Mouse (Mus musculus) intestine, embryonic 16.5 days (tissue): ENCODE data around the gene Dnah14. TPM values are rescaled to one million over a fixed set of nuclear protein-coding genes. Genes with fewer than 3 reads are reported as not detected.

ENCODE experiments used
- ATAC-seq: fragments of 200-750 bp; cut with Nextera tagmentation; 2 replicates; pipeline ENCODE4 v1.8.0; 2017; ENCODE audit warnings: moderate TSS enrichment, moderate library complexity
- H3K27ac ChIP-seq: fragments of 300-500 bp; sonication (generic); 2 replicates; pipeline ENCODE4 v1.5.1; 2014; ENCODE audit warnings: mild to moderate bottlenecking, low read length
- H3K27me3 ChIP-seq: fragments of 300-500 bp; sonication (generic); replicated peaks from 2 replicates; pipeline ENCODE4 v1.6.1; 2014; ENCODE audit warnings: low read length, control low read depth, mixed read lengths; ENCODE audit not compliant: control insufficient read depth, insufficient read depth
- H3K36me3 ChIP-seq: fragments of 300-500 bp; sonication (generic); 2 replicates; pipeline ENCODE4 v1.6.1; 2014; ENCODE audit warnings: low read length, control low read depth; ENCODE audit not compliant: control insufficient read depth, insufficient read depth
- H3K4me1 ChIP-seq: fragments of 300-500 bp; sonication (generic); 2 replicates; pipeline ENCODE4 v1.6.1; 2014; ENCODE audit warnings: low read length, control low read depth, mixed read lengths; ENCODE audit not compliant: control insufficient read depth, insufficient read depth
- H3K4me2 ChIP-seq: fragments of 300-500 bp; sonication (generic); 2 replicates; pipeline ENCODE4 v1.6.1; 2014; ENCODE audit warnings: low read depth, low read length, control low read depth
- H3K4me3 ChIP-seq: fragments of 300-500 bp; sonication (generic); 2 replicates; pipeline ENCODE4 v1.5.1; 2014; ENCODE audit warnings: mild to moderate bottlenecking, low read length
- H3K9ac ChIP-seq: fragments of 300-500 bp; sonication (generic); 2 replicates; pipeline ENCODE4 v1.6.1; 2014; ENCODE audit warnings: low read depth, low read length
- H3K9me3 ChIP-seq: fragments of 300-500 bp; sonication (generic); 2 replicates; pipeline ENCODE4 v1.6.1; 2016; ENCODE audit warnings: low read length, control low read depth; ENCODE audit not compliant: control insufficient read depth
- WGBS: fragments of 180-500 bp; shearing (Covaris S2); extraction: QIAGEN DNeasy Blood & Tissue Kit; methylation state at CpG from one replicate; pipeline ENCODE4 v1.1.7; 2014; 5-methylcytosine and 5-hydroxymethylcytosine counted together
- polyA plus RNA-seq: library from polyadenylated mRNA; unstranded; fragments of >200 nt; fragmentation: Nextera tagmentation; extraction: Ambion mirVana; gene quantifications from 2 replicates; pipeline ENCODE4 v1.2.1, GENCODE M21; 2015

The Dnah14 gene
- 1.1 and 1.2 TPM in 2 replicates for polyA plus RNA-seq

DNA sequence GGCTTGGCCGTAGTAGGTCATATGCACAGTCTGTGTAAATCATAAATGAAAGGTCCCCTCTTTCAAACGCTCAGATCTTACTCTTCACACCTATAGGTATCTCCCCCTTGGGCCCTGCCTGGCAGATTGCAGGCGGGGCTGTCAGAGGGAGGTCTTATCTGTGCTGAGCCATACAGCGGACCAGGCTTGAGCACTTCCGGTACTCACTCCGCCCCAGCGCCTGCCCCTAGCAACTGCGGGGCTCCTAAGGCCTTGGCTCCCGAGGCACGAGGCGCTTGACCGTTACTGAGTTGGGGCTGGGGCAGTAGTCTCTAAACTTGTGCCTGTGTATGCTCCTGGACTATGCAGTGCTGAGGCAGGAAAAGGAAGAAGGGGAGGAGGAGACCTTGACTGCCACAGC, at the start of gene Dnah14:
Dnah14 (plus strand) TSS at position 238 of the 400 bp plus-strand sequence.
- Histone ChIP-seq H3K4me3 (no peak within 1 kb of the TSS), H3K4me2 (no peak within 1 kb of the TSS), H3K27me3 (no peaks in the 10 kb centered on the region), H3K27ac (no peak within 1 kb of the TSS), H3K4me1 (no peaks in the 10 kb centered on the region), H3K36me3 (no peaks in the 10 kb centered on the region), H3K9ac (no peak within 1 kb of the TSS), H3K9me3 (no peaks in the 10 kb centered on the region)
- 65% methylated on average over 12 of the region's 12 CpGs for WGBS
- no peak for ATAC-seq

DNA sequence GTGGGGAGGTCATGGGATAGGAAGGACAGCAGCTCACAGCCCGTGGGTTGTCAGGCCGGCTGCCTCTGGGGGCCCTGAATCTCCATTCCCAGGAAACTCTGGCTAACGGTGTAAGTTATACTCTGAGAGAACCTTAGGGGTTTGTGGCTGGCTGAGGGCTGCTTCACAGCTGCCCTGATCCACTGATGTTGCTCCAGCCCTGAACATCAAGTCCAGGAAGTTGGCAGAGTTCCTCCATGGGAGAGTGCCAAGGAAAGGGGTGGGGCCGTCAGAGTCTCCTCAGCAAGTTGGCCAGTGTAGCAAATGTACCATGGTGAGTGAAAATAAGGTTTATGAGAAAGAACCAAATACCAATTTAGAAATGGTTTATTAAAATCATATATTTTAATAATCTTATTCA, 47.0 kb upstream of the Dnah14 start:
- peak; percentile 61; the same call in 1 of the 2 replicates for ATAC-seq
- no peaks in the 10 kb centered on the region for H3K36me3 ChIP-seq
- H3K9me3 ChIP-seq = no peaks in the 10 kb centered on the region
- no peaks in the 10 kb centered on the region for H3K27me3 ChIP-seq
- WGBS = 60% methylated on average over 4 of the region's 4 CpGs
- H3K4me3 ChIP-seq = no peak overlapping the region
- H3K4me1 ChIP-seq = peaks cover 11% of the 10 kb centered on the region; the same call in 1 of the 2 replicates
- H3K9ac ChIP-seq = no peak overlapping the region
- no peak overlapping the region for H3K4me2 ChIP-seq
- 0 out of 2 replicates have a peak overlapping the region, but pooled peaks have one; percentile 11 for H3K27ac ChIP-seq

DNA sequence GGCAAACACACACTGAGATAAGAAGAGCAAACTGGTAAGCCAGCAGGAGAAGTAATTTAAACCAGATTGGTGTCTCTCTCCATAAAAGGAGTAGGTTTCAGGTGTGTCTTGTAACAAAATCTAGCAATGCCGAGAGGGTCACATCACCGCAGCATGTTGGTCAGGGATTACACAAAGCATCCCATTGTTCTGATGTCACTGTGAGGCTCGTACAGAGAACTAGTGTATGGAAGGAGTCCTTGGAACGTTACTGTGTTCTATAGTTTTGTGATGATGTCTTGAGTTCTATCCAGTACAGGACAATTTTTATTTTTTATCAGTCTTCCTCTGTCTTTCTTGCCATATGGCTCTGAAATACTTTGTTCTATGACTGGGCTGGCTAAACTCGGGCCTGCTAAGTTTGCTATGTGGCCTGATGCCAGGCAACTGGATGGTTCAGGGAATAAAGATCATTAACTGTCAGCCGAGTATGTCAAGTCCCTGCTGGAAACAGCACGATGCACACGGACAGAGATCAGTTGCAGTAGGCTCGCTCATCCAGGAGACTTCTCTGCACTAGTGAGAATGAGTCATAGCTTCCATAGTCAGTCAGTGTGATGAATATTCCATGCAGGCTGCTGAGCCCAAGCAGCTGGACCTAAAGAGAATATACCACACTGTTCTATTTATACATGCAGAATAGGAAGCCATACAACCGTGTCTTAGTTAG, 41.0 kb upstream of the Dnah14 start:
- H3K27ac ChIP-seq = peak overlapping the region; percentile 68
- H3K4me2 ChIP-seq = no peak overlapping the region
- peak; percentile 59 for ATAC-seq
- H3K9me3 ChIP-seq = no peaks in the 10 kb centered on the region
- no peak overlapping the region for H3K4me3 ChIP-seq
- peaks cover 28% of the 10 kb centered on the region for H3K4me1 ChIP-seq
- H3K27me3 ChIP-seq = no peaks in the 10 kb centered on the region
- no peaks in the 10 kb centered on the region for H3K36me3 ChIP-seq
- 23% methylated on average over 10 of the region's 10 CpGs for WGBS
- no peak overlapping the region for H3K9ac ChIP-seq

- ATAC-seq = no peak
- H3K4me2 ChIP-seq = no peak overlapping the region
Measured at GRCm38 (mm10) chr1:181537627-181538525, 38.5 kb upstream of the Dnah14 start.

GRCm38 (mm10) chr1:181539846-181540769, 36.3 kb upstream of the Dnah14 start:
- H3K4me1 ChIP-seq = peaks cover 25% of the 10 kb centered on the region
- no peak overlapping the region for H3K4me3 ChIP-seq
- ATAC-seq = peak; percentile 85
- H3K27me3 ChIP-seq = 0 out of 2 replicates have a peak, but pooled peaks cover 2% of the 10 kb centered on the region
- peak overlapping the region; percentile 31 for H3K27ac ChIP-seq
- 51% methylated on average over 22 of the region's 22 CpGs for WGBS
- H3K9ac ChIP-seq = no peak overlapping the region
- no peaks in the 10 kb centered on the region for H3K9me3 ChIP-seq
- no peak overlapping the region for H3K4me2 ChIP-seq
- no peaks in the 10 kb centered on the region for H3K36me3 ChIP-seq

More at GRCm38 (mm10) chr1:181537627-181538525, 38.5 kb upstream of the Dnah14 start:
- WGBS = 85% methylated on average over 9 of the region's 9 CpGs
- Histone ChIP-seq H3K27ac (no peak overlapping the region), H3K4me3 (no peak overlapping the region), H3K9me3 (no peaks in the 10 kb centered on the region), H3K4me1 (peaks cover 36% of the 10 kb centered on the region), H3K27me3 (no peaks in the 10 kb centered on the region), H3K9ac (no peak overlapping the region), H3K36me3 (no peaks in the 10 kb centered on the region)

DNA sequence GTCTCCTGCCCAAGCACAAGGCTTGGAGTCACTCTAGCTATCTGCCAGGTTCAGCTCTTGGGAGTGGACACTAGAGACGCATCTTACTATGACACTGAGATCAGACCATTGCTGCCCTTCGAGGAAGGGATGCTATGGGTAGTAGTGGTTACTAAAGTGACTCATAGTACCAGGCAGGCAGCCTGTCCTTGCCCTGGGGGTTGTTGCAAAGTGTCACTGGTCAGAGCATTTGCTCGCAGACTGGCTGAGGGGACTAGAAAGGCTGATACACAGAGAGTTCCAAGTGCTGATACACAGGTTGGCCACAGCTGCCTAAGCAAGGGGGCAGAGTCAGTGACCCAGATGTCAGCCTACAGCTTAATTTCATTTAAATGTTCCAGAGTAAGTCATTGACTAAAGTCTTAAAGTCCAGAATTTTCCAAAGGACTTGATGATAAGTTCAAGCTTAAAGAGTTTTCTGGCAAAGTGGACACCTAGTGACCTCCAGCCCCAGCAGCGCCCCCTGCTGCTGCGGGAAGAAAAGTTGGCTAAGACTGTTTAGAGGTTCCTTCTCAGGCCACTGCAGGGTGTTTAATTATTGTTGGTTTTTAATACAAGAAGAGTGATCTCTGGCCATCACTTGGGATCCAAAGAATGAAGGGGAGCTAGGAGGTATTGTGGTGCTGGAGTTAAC, 32.5 kb upstream of the Dnah14 start:
- WGBS = 75% methylated on average over 5 of the region's 5 CpGs
- Histone ChIP-seq H3K27me3 (0 out of 2 replicates have a peak, but pooled peaks cover 2% of the 10 kb centered on the region), H3K9ac (no peak overlapping the region), H3K9me3 (no peaks in the 10 kb centered on the region), H3K36me3 (no peaks in the 10 kb centered on the region), H3K4me3 (no peak overlapping the region), H3K4me1 (peaks cover 15% of the 10 kb centered on the region), H3K27ac (no peak overlapping the region), H3K4me2 (no peak overlapping the region)
- no peak for ATAC-seq

DNA sequence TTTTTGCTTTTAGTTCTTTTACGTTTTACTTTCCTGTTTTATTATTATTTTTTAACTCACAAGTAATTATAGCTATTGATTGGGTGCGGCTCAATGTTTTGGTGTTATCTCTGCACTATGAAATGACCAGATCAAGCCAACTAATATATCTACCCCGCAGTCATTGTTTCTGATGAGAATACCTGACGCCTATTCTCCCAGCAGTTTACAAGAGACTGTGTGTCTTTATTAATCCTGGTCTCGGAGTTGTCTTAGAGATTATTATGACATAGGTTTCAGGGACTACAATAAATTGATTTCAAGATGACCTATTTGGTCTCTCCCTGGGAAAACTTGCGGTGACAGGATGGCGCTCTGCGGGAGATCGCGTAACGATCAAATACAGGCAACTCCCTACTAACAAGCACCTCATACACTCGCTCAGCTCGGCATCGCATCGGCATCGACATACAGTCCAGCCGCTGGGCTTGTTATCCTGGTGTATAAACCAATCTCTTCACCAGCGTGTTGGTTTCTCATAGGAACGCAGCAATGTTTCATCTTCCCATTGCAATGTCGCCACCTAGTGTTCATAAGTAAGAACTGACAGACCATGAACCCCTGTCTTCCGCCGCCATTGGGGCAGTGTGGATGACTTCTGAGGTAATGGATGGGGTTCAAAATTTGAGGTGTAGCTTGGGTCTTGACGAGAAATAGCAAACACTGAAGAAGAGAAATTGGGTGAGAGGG, 31.2 kb upstream of the Dnah14 start:
- no peaks in the 10 kb centered on the region for H3K36me3 ChIP-seq
- H3K27ac ChIP-seq = no peak overlapping the region
- H3K9ac ChIP-seq = no peak overlapping the region
- 25% methylated on average over 23 of the region's 23 CpGs for WGBS
- H3K27me3 ChIP-seq = 0 out of 2 replicates have a peak, but pooled peaks cover 2% of the 10 kb centered on the region
- H3K4me2 ChIP-seq = peak overlapping the region; percentile 39; the same call in 1 of the 2 replicates
- H3K9me3 ChIP-seq = no peaks in the 10 kb centered on the region
- peak; percentile 58 for ATAC-seq
- H3K4me1 ChIP-seq = peaks cover 9% of the 10 kb centered on the region
- no peak overlapping the region for H3K4me3 ChIP-seq

GRCm38 (mm10) chr1:181549987-181550386, 26.4 kb upstream of the Dnah14 start:
- WGBS = 81% methylated on average over 8 of the region's 8 CpGs

More at GRCm38 (mm10) chr1:181549987-181550386, 26.4 kb upstream of the Dnah14 start:
- no peak overlapping the region for H3K27ac ChIP-seq
- no peak for ATAC-seq
- no peak overlapping the region for H3K9ac ChIP-seq
- H3K4me1 ChIP-seq = no peaks in the 10 kb centered on the region
- H3K27me3 ChIP-seq = no peaks in the 10 kb centered on the region
- H3K4me3 ChIP-seq = no peak overlapping the region
- H3K9me3 ChIP-seq = no peaks in the 10 kb centered on the region
- H3K4me2 ChIP-seq = no peak overlapping the region
- H3K36me3 ChIP-seq = no peaks in the 10 kb centered on the region
